Mouse (Mus musculus) bone marrow, adult 2 months (tissue): ENCODE results near the gene Tmem192.

Source experiments
- CTCF ChIP-seq: fragments of 200-500 bp; IDR thresholded peaks from 2 replicates; pipeline ENCODE4 v1.5.1; 2011; ENCODE audit warnings: low read length, control low read depth; ENCODE audit not compliant: control insufficient read depth, insufficient read depth
- POLR2A ChIP-seq: fragments of 200-500 bp; IDR thresholded peaks from 2 replicates; pipeline ENCODE4 v1.6.1; 2011; ENCODE audit warnings: low read depth, mild to moderate bottlenecking, control low read depth, low read length, borderline replicate concordance; ENCODE audit not compliant: control insufficient read depth

DNA sequence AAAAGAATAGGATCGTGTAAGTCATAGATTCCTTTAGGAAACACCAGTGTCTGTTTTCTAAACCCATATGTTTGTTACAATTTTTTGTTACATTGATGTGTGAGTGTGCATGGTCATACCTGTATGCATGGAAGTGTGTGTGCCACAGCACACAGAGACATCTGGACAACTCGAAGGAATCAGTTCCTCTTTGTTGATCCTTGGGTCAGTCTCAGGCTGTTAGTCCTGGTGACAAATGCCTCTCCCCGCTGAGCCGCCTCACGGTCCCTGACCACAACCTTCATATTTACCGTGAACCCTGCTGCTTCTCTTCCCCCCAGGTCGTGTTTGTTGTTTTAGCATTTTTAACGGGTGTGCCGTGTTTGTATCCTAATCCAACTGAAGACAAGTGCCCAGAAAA is 12.0 kb downstream of the Tmem192 start:
- TF ChIP-seq CTCF: no peak
- no peak for TF ChIP-seq POLR2A
